Mouse (Mus musculus) small intestine, adult 2 months (tissue): ENCODE measurements around the gene Cyp2f2.

Source experiments
- CTCF ChIP-seq: fragments of 200-500 bp; IDR thresholded peaks from 2 replicates; pipeline ENCODE4 v1.5.1; 2012; ENCODE audit warnings: low read depth, mild to moderate bottlenecking, control low read depth, inconsistent platforms, low read length, moderate library complexity, mixed read lengths; ENCODE audit not compliant: insufficient replicate concordance, insufficient read length; ENCODE audit errors: extremely low read depth
- POLR2A ChIP-seq: fragments of 200-500 bp; IDR thresholded peaks from 2 replicates; pipeline ENCODE4 v1.6.1; 2012; ENCODE audit warnings: low read depth, mild to moderate bottlenecking, control low read depth, inconsistent platforms, low read length, moderate library complexity

DNA sequence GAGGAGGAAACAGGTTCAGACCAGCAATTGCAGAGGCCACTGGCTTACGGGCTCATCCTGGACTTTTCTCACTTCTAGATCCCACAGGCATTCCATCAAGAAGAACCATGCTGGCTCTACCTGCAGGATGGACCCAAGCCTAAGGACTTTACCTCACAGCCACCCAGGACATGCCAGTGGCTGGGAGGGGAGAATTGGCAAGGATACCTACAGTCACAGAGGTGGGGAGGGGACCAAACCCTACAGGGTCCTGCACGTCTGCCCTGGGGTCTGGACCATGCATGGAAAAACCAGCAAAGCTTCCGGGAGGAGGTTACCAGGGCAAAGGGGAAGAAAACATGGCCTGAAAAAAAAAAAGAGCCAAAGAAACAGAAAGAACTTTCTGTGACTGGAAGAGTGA is 51.3 kb downstream of the Cyp2f2 start:
- TF ChIP-seq POLR2A (no peak), CTCF (no peak)
